Mouse (Mus musculus): ENCODE results near the gene Glra2. TPM values are rescaled to one million over a fixed set of nuclear protein-coding genes. Genes with fewer than 3 reads are reported as not detected.

The Glra2 gene
- total RNA-seq (2023), result not detected

DNA sequence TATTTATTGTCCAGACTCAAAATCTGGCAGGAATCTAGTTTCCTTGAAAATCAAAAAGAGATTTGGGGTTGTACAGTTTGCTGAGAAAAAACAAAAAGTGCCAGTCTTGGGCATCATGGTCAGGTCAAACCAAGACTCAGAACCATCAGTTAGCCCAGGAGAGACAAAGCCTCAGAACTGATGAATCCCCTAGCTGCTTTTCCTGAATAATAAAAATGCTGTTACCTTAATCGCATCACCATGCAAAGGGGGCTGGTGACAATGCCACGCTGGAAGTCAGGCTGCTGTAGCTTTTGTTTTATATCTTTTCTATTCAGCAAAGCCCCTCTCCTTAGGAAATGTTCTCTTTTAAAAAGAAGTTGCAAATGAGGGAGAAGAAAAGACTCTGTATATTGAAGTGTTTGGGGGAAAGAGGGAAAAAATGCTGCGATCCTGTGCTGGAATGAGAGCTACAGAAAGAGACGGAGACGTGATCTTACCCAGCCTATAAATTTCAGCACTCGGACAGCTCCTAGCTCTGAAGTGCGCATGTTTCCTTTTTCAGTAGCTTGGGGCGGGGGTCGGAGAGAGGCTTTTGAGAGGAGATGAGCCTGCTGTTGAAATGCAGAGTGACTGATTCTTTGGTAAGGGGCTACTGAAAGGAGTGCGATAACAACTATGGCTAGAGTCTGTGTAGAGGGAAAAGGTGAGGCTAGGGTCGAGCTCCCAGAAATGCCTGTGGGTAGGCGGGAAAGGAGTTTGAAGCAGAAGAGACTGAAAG lies at the start of gene Glra2:
Glra2 (minus strand) TSS at position 455 of the 760 bp plus-strand sequence.

